Mouse (Mus musculus): ENCODE data around the gene Olfr191.
"Not testable (repeated sequence)": the region's sequence is repeated elsewhere in the genome, so short reads cannot be mapped to it uniquely, and the experiment has no call there.

Gene Olfr191

GRCm38 (mm10) chr16:59089722-59090121, at the start of gene Olfr191:
Olfr191 (minus strand) TSS chr16:59089822.
- in situ Hi-C loops (cut with MboI, MseI), result not testable (repeated sequence)

DNA sequence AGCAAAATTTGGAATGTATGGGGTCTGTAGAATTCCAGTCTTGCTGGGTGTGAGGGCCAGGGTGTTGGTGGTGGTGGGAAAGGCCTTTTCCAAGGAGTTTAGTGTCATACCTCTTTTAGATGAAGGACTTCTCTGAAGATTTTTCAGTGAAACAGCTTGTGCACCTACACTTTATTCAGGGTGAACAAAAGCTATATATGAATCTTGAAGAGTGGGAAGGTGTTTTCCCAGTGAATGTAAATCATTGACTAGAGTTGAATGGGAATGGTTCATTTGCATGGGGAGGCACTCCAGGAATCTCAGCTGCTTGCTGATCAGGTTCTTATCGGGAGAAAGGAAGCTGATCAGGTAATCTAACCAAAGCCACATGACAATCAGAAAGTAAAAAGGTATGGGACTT, 41.1 kb upstream of the Olfr191 start:
- in situ Hi-C loops (cut with MboI, MseI), result no loop called here

- in situ Hi-C loops (cut with MboI, MseI), result no loop called here
Measured at GRCm38 (mm10) chr16:59120969-59121368, 31.3 kb upstream of the Olfr191 start, which contains the start of gene Olfr194. Olfr194 (minus strand) TSS chr16:59121069.

GRCm38 (mm10) chr16:59111781-59112180, 22.2 kb upstream of the Olfr191 start, which contains the start of gene Olfr193:
Olfr193 (minus strand) TSS chr16:59111881.
- in situ Hi-C loops (cut with MboI, MseI), result no loop called here

DNA sequence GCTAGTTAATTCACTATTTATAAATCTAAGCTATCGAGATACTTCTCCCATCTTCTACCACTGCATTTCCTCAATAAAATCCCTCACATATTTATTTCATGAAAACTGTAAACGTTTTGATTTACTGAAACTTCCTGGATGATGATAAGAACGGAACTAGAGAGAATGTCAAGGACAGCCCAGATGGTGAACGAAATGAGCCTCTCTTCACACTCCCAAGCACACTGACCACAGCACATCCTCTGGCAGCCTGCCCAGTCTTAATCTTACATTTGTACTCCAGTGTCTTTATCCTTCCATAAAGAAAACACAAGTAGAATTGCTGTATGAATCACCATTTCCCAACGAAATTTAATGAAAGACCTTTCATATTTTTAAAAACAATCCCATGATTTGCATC, 18.9 kb upstream of the Olfr191 start:
- in situ Hi-C loops (cut with MboI, MseI), result not testable (repeated sequence)

- in situ Hi-C loops (cut with MboI, MseI), result no loop called here
Measured at GRCm38 (mm10) chr16:59105312-59105711, 15.7 kb upstream of the Olfr191 start.

- in situ Hi-C loops (cut with MboI, MseI), result not testable (repeated sequence)
Measured at GRCm38 (mm10) chr16:59081113-59081512, 8.5 kb downstream of the Olfr191 start.

- in situ Hi-C loops (cut with MboI, MseI), result no loop called here
Measured at GRCm38 (mm10) chr16:59077905-59078304, 11.7 kb downstream of the Olfr191 start, which contains the start of gene Olfr190. Olfr190 (minus strand) TSS chr16:59078005.

GRCm38 (mm10) chr16:59073520-59073919, 16.1 kb downstream of the Olfr191 start:
- in situ Hi-C loops (cut with MboI, MseI), result no loop called here

- in situ Hi-C loops (cut with MboI, MseI), result no loop called here
Measured at GRCm38 (mm10) chr16:59071755-59072154, 17.9 kb downstream of the Olfr191 start.

DNA sequence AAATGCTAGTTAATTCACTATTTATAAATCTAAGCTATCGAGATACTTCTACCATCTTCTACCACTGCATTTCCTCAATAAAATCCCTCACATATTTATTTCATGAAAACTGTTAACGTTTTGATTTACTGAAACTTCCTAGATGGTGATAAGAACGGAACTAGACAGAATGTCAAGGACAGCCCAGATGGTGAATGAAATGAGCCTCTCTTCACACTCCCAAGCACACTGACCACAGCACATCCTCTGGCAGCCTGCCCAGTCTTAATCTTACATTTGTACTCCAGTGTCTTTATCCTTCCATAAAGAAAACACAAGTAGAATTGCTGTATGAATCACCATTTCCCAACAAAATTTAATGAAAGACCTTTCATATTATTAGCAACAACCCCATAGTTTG, 27.2 kb downstream of the Olfr191 start:
- in situ Hi-C loops (cut with MboI, MseI), result not testable (repeated sequence)

DNA sequence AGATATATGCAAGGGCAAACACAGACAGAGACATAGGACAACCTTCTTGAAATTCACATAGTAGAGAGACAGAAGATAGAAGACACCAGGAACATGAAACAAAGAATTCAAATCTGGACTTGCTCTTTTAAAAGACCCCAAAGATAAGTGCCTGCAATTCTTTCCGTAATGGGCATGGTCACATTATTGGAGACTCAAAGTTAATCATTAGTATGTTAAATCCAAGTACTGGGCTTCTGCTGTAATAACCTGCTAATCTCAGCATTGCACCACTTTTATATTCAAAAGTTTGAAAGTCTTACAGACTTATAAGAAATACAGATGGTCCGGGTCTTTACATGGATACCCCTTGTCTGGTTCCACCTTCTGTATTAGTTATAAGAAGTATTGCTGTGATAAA, 40.3 kb downstream of the Olfr191 start:
- in situ Hi-C loops (cut with MboI, MseI), result not testable (repeated sequence)

- in situ Hi-C loops (cut with MboI, MseI), result no loop called here
Measured at GRCm38 (mm10) chr16:59048860-59049259, 40.8 kb downstream of the Olfr191 start.

DNA sequence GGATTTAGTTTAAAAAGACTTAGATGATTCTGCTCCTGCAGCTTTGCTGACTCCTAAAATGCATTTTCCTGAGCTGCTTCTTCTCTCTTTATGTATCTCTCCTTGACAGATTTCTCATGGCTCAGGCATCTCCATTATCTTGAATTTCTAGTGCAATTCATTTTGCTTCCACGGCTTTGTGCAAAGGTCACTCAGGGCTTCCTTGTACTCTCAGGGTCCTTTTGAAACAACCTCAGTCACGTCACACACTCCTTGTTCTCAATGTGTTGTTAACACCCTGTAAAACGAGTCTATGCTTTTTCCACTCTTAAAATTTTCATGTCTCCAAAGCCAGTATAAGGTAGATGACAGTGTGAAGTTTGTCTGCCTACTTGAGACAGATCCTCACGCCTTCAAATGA, 42.0 kb downstream of the Olfr191 start:
- in situ Hi-C loops (cut with MboI, MseI), result no loop called here

DNA sequence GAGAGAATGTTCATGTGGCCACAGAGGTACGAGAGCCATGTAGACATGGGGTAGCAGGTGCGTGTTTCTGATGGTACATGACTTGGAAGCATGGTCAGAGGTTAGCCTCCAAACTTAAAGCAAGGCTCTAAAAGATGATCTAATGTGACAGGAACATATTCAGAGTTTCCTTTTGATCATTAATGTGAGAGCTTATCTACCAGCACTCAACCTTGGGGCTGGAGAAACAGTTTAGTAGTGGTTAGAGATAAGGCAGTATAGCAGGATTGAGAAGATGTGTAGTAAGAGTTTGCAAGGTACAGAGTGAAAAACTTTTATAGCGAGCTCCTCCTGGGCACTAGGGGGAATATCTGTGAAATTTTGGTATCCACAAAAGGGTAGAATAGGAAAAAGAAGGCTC, 43.8 kb downstream of the Olfr191 start:
- in situ Hi-C loops (cut with MboI, MseI), result no loop called here

- in situ Hi-C loops (cut with MboI, MseI), result no loop called here
Measured at GRCm38 (mm10) chr16:59039710-59040109, 49.9 kb downstream of the Olfr191 start, which contains the start of gene Olfr187. Olfr187 (minus strand) TSS chr16:59039767.
